Mouse (Mus musculus): ENCODE measurements around the gene AI182371. TPM values are rescaled to one million over a fixed set of nuclear protein-coding genes. Genes with fewer than 3 reads are reported as not detected.

AI182371 gene
- polyA plus RNA-seq, 1 experiment: not detected

- TF ChIP-seq CTCF (IDR thresholded peaks at IDR 0.05; ENCODE audit: insufficient read depth, low read depth, low read length) (no peak), POLR2A (IDR thresholded peaks at IDR 0.05; ENCODE audit: insufficient read depth, low read depth, low read length) (no peak)
- no peaks in the 10 kb centered on the region for H3K4me1 ChIP-seq (ENCODE audit: control insufficient read depth, insufficient read depth, low read length)
- no peak overlapping the region for H3K4me3 ChIP-seq (ENCODE audit: insufficient read depth, low read depth, low read length)
- H3K27ac ChIP-seq (ENCODE audit: insufficient read depth, low read depth, low read length): no peak overlapping the region
- 78% methylated on average over 4 of the region's 4 CpGs for WGBS
These were observed 13.9 kb downstream of the AI182371 start for GRCm38 (mm10) chr2:35087418-35087817.

GRCm38 (mm10) chr2:35079166-35079565 is 22.2 kb downstream of the AI182371 start:
- TF ChIP-seq CTCF (IDR thresholded peaks at IDR 0.05; ENCODE audit: insufficient read depth, low read depth, low read length): no peak
- no peak for TF ChIP-seq POLR2A (IDR thresholded peaks at IDR 0.05; ENCODE audit: insufficient read depth, low read depth, low read length)
- Histone ChIP-seq H3K4me3 (ENCODE audit: insufficient read depth, low read depth, low read length) (no peak overlapping the region), H3K27ac (ENCODE audit: insufficient read depth, low read depth, low read length) (no peak overlapping the region), H3K4me1 (ENCODE audit: control insufficient read depth, insufficient read depth, low read length) (no peaks in the 10 kb centered on the region)
- 73% methylated on average over 6 of the region's 6 CpGs for WGBS

GRCm38 (mm10) chr2:35074328-35074727 is 27.0 kb downstream of the AI182371 start:
- no peaks in the 10 kb centered on the region for H3K4me1 ChIP-seq (ENCODE audit: control insufficient read depth, insufficient read depth, low read length)
- no peak overlapping the region for H3K27ac ChIP-seq (ENCODE audit: insufficient read depth, low read depth, low read length)
- 94% methylated on average over 3 of the region's 3 CpGs for WGBS
- no peak for TF ChIP-seq CTCF (IDR thresholded peaks at IDR 0.05; ENCODE audit: insufficient read depth, low read depth, low read length)
- no peak for TF ChIP-seq POLR2A (IDR thresholded peaks at IDR 0.05; ENCODE audit: insufficient read depth, low read depth, low read length)
- no peak overlapping the region for H3K4me3 ChIP-seq (ENCODE audit: insufficient read depth, low read depth, low read length)

GRCm38 (mm10) chr2:35072547-35072946 is 28.8 kb downstream of the AI182371 start:
- H3K4me3 ChIP-seq (ENCODE audit: insufficient read depth, low read depth, low read length): no peak overlapping the region
- TF ChIP-seq CTCF (IDR thresholded peaks at IDR 0.05; ENCODE audit: insufficient read depth, low read depth, low read length): no peak
- TF ChIP-seq POLR2A (IDR thresholded peaks at IDR 0.05; ENCODE audit: insufficient read depth, low read depth, low read length): no peak
- H3K27ac ChIP-seq (ENCODE audit: insufficient read depth, low read depth, low read length): no peak overlapping the region
- no peaks in the 10 kb centered on the region for H3K4me1 ChIP-seq (ENCODE audit: control insufficient read depth, insufficient read depth, low read length)
- WGBS: 34% methylated on average over 2 of the region's 2 CpGs

- Histone ChIP-seq H3K4me1 (ENCODE audit: control insufficient read depth, insufficient read depth, low read length) (no peaks in the 10 kb centered on the region), H3K27ac (ENCODE audit: insufficient read depth, low read depth, low read length) (no peak overlapping the region), H3K4me3 (ENCODE audit: insufficient read depth, low read depth, low read length) (no peak overlapping the region)
- 87% methylated on average over 4 of the region's 4 CpGs for whole genome bisulfite sequencing
- no peak for TF ChIP-seq CTCF (IDR thresholded peaks at IDR 0.05; ENCODE audit: insufficient read depth, low read depth, low read length)
- no peak for TF ChIP-seq POLR2A (IDR thresholded peaks at IDR 0.05; ENCODE audit: insufficient read depth, low read depth, low read length)
These were observed 31.1 kb downstream of the AI182371 start for GRCm38 (mm10) chr2:35070275-35070674.

GRCm38 (mm10) chr2:35069124-35069523 is 32.2 kb downstream of the AI182371 start:
- WGBS: 100% methylated on average over 1 of the region's 1 CpGs
- H3K4me1 ChIP-seq (ENCODE audit: control insufficient read depth, insufficient read depth, low read length): no peaks in the 10 kb centered on the region
- H3K4me3 ChIP-seq (ENCODE audit: insufficient read depth, low read depth, low read length): no peak overlapping the region
- TF ChIP-seq POLR2A (IDR thresholded peaks at IDR 0.05; ENCODE audit: insufficient read depth, low read depth, low read length) (no peak), CTCF (IDR thresholded peaks at IDR 0.05; ENCODE audit: insufficient read depth, low read depth, low read length) (no peak)
- no peak overlapping the region for H3K27ac ChIP-seq (ENCODE audit: insufficient read depth, low read depth, low read length)

- H3K4me1 ChIP-seq (ENCODE audit: control insufficient read depth, insufficient read depth, low read length): no peaks in the 10 kb centered on the region
- H3K4me3 ChIP-seq (ENCODE audit: insufficient read depth, low read depth, low read length): no peak overlapping the region
- WGBS: 88% methylated on average over 11 of the region's 11 CpGs
- TF ChIP-seq CTCF (IDR thresholded peaks at IDR 0.05; ENCODE audit: insufficient read depth, low read depth, low read length): no peak
- no peak for TF ChIP-seq POLR2A (IDR thresholded peaks at IDR 0.05; ENCODE audit: insufficient read depth, low read depth, low read length)
- no peak overlapping the region for H3K27ac ChIP-seq (ENCODE audit: insufficient read depth, low read depth, low read length)
These were observed 34.2 kb downstream of the AI182371 start for GRCm38 (mm10) chr2:35067117-35067516.

GRCm38 (mm10) chr2:35066525-35067082 is 34.7 kb downstream of the AI182371 start:
- Histone ChIP-seq H3K27ac (ENCODE audit: insufficient read depth, low read depth, low read length) (no peak overlapping the region), H3K4me1 (ENCODE audit: control insufficient read depth, insufficient read depth, low read length) (no peaks in the 10 kb centered on the region), H3K4me3 (ENCODE audit: insufficient read depth, low read depth, low read length) (no peak overlapping the region)
- WGBS: 91% methylated on average over 13 of the region's 13 CpGs
- TF ChIP-seq POLR2A (IDR thresholded peaks at IDR 0.05; ENCODE audit: insufficient read depth, low read depth, low read length): no peak

- TF ChIP-seq CTCF (IDR thresholded peaks at IDR 0.05; ENCODE audit: insufficient read depth, low read depth, low read length): no peak
- no peak for TF ChIP-seq POLR2A (IDR thresholded peaks at IDR 0.05; ENCODE audit: insufficient read depth, low read depth, low read length)
- no peaks in the 10 kb centered on the region for H3K4me1 ChIP-seq (ENCODE audit: control insufficient read depth, insufficient read depth, low read length)
- 93% methylated on average over 6 of the region's 6 CpGs for WGBS
- no peak overlapping the region for H3K4me3 ChIP-seq (ENCODE audit: insufficient read depth, low read depth, low read length)
- H3K27ac ChIP-seq (ENCODE audit: insufficient read depth, low read depth, low read length): no peak overlapping the region
These were observed 37.9 kb downstream of the AI182371 start for GRCm38 (mm10) chr2:35063333-35064030.
